Mouse (Mus musculus) cerebellum, postnatal 25 days (tissue): ENCODE measurements at regions not wholly inside any gene's neighbourhood (a gene's known extent, or its start where the extent isn't known, plus 50 kb on each side); places are given as distances from the start of the nearest gene placed in this dataset.

ENCODE experiments used
- DNase-seq, 2 experiments: peaks; one replicate each; pipeline ENCODE4 v3.0.0; 2021; ENCODE audit warnings: mixed read lengths in 2 of 2

- peak; percentile 55 to 64 for DNase-seq
Measured at GRCm38 (mm10) chr17:83276000-83276891, 61.2 kb downstream of the Pkdcc start.

GRCm38 (mm10) chr17:83277117-83277947 lies 62.2 kb downstream of the Pkdcc start:
- peak; percentile 20 to 39 for DNase-seq

- no peak for DNase-seq
Measured at GRCm38 (mm10) chr17:83277948-83278924, 63.1 kb downstream of the Pkdcc start.

- DNase-seq, result no peak
Measured at GRCm38 (mm10) chr17:83283328-83283727, 67.4 kb upstream of the Eml4 start.

GRCm38 (mm10) chr17:83287381-83288142 lies 63.2 kb upstream of the Eml4 start:
- no peak for DNase-seq

GRCm38 (mm10) chr17:83288143-83288492 lies 62.6 kb upstream of the Eml4 start:
- DNase-seq, result peak in 1 of 2 experiments; percentile 14

- no peak for DNase-seq
Measured at GRCm38 (mm10) chr17:83295526-83296238, 55.0 kb upstream of the Eml4 start.

- no peak for DNase-seq
Measured at GRCm38 (mm10) chr17:83297379-83298121, 53.2 kb upstream of the Eml4 start.
